Mouse (Mus musculus): ENCODE measurements around the gene Elk4.

- TF ChIP-seq POLR2AphosphoS2 (IDR thresholded peaks at IDR 0.05; ENCODE audit: low read depth, low read length) (no peak), CTCF (conservative IDR thresholded peaks at IDR 0.05 in 1 of 2, IDR thresholded peaks at IDR 0.05 in 1 of 2; ENCODE audit: low read depth in 2 of 2, low read length in 2 of 2) (no peak), NELFE (IDR thresholded peaks at IDR 0.05; ENCODE audit: low read depth, low read length) (no peak), ZMIZ1 (IDR thresholded peaks at IDR 0.05; ENCODE audit: low read depth, low read length) (no peak), GABPA (IDR thresholded peaks at IDR 0.05; ENCODE audit: insufficient replicate concordance, low read depth, low read length) (no peak), MYC (IDR thresholded peaks at IDR 0.05; ENCODE audit: low read depth, low read length) (no peak), E2F4 (IDR thresholded peaks at IDR 0.05; ENCODE audit: insufficient replicate concordance, low read depth, low read length) (no peak), SMC3 (IDR thresholded peaks at IDR 0.05; ENCODE audit: low read depth, low read length) (no peak), MAX (IDR thresholded peaks at IDR 0.05; ENCODE audit: low read length) (no peak), POLR2A (IDR thresholded peaks at IDR 0.05; ENCODE audit: low read depth, low read length) (no peak), MAFK (IDR thresholded peaks at IDR 0.05; ENCODE audit: insufficient replicate concordance, low read length) (no peak), RCOR1 (conservative IDR thresholded peaks at IDR 0.05; ENCODE audit: low read depth, low read length) (no peak), TBP (conservative IDR thresholded peaks at IDR 0.05; ENCODE audit: low read depth, low read length) (no peak), KAT2A (IDR thresholded peaks at IDR 0.05; ENCODE audit: insufficient replicate concordance, low read length) (no peak)
These were observed 47.8 kb downstream of the Elk4 start for GRCm38 (mm10) chr1:132055054-132055664.
